Mouse (Mus musculus): ENCODE measurements around the gene Olfr922. TPM values are rescaled to one million over a fixed set of nuclear protein-coding genes. Genes with fewer than 3 reads are reported as not detected.

Olfr922 gene
- not detected in 2 replicates for polyA plus RNA-seq (2012; rRNA removed)

DNA sequence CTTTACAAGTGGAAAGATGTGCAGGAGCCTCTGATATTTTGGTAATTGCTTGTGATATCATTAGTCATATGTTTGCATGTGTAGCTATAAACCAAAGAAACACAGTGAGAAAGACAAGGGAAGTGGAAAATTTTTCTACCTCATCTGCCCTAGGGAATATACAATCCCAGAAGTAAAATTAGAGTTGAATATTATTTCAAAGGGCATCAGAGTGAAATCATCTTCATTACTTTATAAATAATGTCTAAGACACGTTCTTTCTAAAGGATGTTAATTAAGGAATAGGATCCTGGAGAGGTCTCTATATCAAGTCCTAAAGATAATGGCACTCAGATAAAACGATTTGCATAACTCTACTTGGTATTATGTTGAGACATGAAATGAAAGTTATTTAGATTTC, at the start of gene Olfr922:
TSS of gene Olfr922 (plus strand) at position 301 of the 400 bp plus-strand sequence.
- DNase-seq (ENCODE audit: low read depth, low spot score), result no peak
- 52% methylated on average over 2 of the region's 2 CpGs for WGBS

DNA sequence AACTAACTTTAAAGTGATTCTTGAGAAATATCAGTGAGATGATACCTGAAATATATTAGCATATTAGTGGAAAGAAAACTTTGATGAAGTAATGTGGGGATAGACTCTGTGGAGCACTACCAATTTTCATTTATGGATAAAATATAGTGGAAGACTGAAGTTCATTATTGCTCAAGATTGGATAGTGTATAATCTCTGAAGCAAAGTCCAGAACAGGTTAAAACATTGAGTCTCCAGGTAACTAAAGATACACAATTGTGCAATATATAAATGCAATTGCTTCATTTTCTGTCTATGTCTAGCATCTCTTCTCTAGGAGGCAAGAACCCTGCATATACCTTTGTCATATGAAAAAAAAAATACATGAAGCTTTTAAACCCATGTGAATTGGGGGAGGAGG, 41.6 kb upstream of the Olfr922 start, which contains the start of gene Olfr921:
TSS of gene Olfr921 (plus strand) at position 301 of the 400 bp plus-strand sequence.
- DNase-seq (ENCODE audit: low read depth, low spot score), result no peak

DNA sequence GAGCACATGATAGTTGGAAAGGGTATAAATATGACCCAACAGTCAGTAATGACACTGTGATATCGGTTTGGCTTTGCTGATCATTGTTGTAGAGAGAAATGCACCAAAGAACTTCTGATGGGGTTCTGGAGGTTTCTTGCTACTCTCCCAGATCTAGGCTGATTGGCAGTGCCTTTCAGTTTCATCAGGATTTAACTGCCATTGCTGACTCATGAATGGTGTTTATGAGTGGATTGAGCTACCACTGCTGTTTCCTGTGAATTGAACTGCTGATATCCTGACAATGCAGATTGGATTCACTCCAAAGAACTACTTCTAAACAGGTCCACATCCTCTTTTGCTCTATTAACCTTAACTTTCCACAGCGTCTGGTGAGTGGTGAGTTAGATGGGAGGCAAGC, 21.7 kb upstream of the Olfr922 start:
- DNase-seq (ENCODE audit: low read depth, low spot score), result no peak
- 75% methylated on average over 2 of the region's 2 CpGs for WGBS

DNA sequence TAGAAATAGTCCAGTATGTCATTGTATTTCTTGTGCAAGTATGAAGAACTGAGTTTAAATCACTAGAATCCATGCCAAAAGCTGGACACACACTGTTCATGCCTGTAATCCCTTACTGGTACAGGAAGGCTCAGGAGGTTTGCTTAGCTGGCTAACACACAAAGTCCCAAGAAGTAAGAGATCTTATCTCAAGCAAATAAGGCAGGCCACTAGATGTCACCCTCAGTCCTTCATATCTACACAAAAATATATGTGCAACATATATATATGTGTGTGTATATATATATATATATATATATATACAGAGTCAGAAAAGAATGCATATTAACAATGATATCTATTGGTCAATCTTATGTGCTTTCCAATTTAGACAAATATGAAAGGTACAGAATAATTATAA, 8.7 kb upstream of the Olfr922 start:
- no peak for DNase-seq (ENCODE audit: low read depth, low spot score)

DNA sequence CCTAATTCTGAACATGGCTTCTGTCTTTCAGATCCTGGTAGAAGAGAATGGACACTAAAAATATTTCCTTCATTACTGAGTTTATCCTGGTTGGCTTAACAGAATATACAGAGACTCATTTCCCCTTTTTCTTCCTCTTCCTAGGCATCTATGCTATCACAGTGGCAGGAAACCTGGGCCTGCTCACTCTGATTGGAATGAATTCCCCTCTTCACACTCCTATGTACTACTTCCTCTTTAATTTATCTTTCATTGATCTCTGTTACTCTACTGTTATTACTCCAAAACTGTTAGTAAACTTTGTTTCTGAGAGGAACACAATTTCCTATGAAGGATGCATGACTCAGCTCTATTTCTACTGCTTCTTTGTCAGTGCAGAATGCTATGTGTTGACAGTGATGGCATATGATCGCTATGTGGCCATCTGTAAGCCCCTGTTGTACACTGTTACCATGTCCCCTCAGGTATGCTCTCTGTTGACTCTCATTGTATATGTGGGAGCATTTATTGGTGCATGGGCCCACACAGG, 1.1 kb downstream of the Olfr922 start:
- no peak for DNase-seq (ENCODE audit: low read depth, low spot score)
- WGBS, result 71% methylated on average over 1 of the region's 1 CpGs

DNA sequence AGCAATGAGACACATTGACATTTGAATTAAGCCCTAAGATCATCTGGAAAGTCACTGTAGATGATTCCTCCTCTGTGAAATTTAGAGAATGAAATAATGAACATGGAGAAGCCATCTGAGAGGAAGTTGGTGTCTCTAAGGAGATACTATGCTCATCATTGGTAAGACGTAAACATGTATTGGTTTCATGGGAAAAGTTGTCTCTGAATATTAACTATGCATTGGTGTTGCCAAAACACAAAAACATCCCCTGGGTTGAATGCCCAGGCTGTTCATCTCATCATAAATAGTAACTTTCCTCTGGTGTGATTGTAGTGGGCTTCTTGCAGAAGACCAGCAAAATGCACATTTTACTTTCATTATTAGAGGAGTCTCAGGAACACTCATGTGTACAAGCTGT, 11.8 kb downstream of the Olfr922 start, which contains the start of gene Olfr923:
TSS of gene Olfr923 (plus strand) at position 301 of the 400 bp plus-strand sequence.
- 87% methylated on average over 1 of the region's 1 CpGs for WGBS
- DNase-seq (ENCODE audit: low read depth, low spot score), result no peak

DNA sequence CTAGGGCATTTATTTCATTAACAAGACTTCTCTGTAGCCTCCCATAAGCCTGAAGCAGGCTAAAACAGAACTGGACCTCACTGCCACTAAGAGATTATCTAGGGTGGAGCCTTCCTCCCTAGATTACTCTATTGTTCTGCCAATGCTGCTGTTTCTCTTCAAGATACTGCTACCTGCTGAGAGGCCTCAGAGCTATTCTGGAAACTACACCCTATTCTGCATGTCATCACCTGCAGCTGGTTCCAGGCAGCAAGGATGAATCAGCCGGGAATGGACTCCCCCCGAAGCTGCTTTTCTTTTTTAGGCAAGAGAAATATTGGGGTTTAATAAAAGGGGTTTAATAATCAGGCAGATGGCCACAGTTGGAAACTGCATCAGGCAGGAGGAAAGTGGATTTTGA, 18.6 kb downstream of the Olfr922 start:
- WGBS, result 77% methylated on average over 2 of the region's 2 CpGs
- DNase-seq (ENCODE audit: low read depth, low spot score), result no peak

DNA sequence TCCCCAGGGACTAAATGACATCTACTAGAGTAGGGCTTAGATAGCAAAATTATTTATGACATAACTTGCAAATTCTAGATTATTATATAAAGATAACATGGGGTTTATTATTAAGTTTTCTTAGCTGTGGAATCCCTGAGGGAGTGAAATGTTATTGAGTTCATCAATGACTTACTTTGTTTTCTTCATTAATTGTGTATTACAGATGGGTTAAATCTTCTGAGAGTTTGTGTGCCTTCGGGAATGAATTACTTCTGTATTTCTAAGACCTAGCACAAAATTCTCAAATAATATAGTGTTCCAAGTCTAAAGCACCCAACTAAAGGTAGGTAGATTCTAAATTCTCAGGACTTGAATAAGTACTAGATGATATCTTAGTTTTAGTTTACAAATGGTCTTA, 29.7 kb downstream of the Olfr922 start, which contains the start of gene Olfr924:
TSS of gene Olfr924 (plus strand) at position 301 of the 400 bp plus-strand sequence.
- WGBS, result 94% methylated on average over 1 of the region's 1 CpGs

DNA sequence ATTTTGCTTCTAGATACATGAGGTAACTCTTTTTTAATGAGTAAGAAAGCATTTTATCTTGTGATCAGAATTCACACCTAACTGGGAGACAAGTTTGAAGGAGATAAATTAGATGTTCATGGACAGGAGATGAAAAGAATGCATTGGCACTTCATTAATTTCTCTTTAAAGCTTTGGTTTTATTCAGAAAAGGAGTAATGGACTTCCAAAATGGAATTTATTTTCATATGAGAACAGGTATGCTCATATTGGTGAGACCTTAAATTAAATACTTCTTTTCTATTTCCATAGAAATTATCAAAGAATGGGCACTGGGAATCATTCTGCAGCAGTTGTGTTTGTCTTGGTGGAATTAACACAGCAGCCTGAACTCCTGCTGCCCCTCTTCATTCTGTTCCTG, 40.3 kb downstream of the Olfr922 start, which contains the start of gene Olfr26:
TSS of gene Olfr26 (plus strand) at position 301 of the 400 bp plus-strand sequence.
- DNase-seq (ENCODE audit: low read depth, low spot score), result no peak

More for the DNA sequence above, 29.7 kb downstream of the Olfr922 start, which contains the start of gene Olfr924:
- DNase-seq (ENCODE audit: low read depth, low spot score), result no peak

Other genes starting within 250 kb of the Olfr922 start
- gene Olfr912, start 234.4 kb upstream of the Olfr922 start, polyA plus RNA-seq (2012; rRNA removed), result not detected in 2 replicates
- gene Olfr913, start 221.9 kb upstream of the Olfr922 start, polyA plus RNA-seq (2012; rRNA removed), result not detected in 2 replicates
- gene Olfr914, start 209.5 kb upstream of the Olfr922 start, polyA plus RNA-seq (2012; rRNA removed), result not detected in 2 replicates
- gene Olfr916, start 154.7 kb upstream of the Olfr922 start, polyA plus RNA-seq (2012; rRNA removed), result not detected in 2 replicates
- not detected in 2 replicates for gene Olfr917, start 148.8 kb upstream of the Olfr922 start, polyA plus RNA-seq (2012; rRNA removed)
- gene Olfr918, start 140.0 kb upstream of the Olfr922 start, polyA plus RNA-seq (2012; rRNA removed), result not detected in 2 replicates
- gene Olfr919, start 110.9 kb upstream of the Olfr922 start, polyA plus RNA-seq (2012; rRNA removed), result not detected in 2 replicates
- 15.4 and 18.1 TPM in 2 replicates for gene Vwa5a, start 96.3 kb upstream of the Olfr922 start, polyA plus RNA-seq (2012; rRNA removed)
- gene Olfr920, start 62.3 kb upstream of the Olfr922 start, polyA plus RNA-seq (2012; rRNA removed), result 0.06 and 0.15 TPM in 2 replicates
- gene Olfr921, start 41.5 kb upstream of the Olfr922 start, polyA plus RNA-seq (2012; rRNA removed), result not detected in 2 replicates
- gene Olfr923, start 11.9 kb downstream of the Olfr922 start, polyA plus RNA-seq (2012; rRNA removed), result not detected in 2 replicates
- not detected in 2 replicates for gene Olfr924, start 29.8 kb downstream of the Olfr922 start, polyA plus RNA-seq (2012; rRNA removed)
- gene Olfr26, start 40.4 kb downstream of the Olfr922 start, polyA plus RNA-seq (2012; rRNA removed), result not detected in 2 replicates
- gene Olfr926, start 62.5 kb downstream of the Olfr922 start, polyA plus RNA-seq (2012; rRNA removed), result not detected in 2 replicates
- gene Olfr930, start 115.2 kb downstream of the Olfr922 start, polyA plus RNA-seq (2012; rRNA removed), result not detected in 2 replicates
- not detected in 2 replicates for gene Olfr933, start 157.7 kb downstream of the Olfr922 start, polyA plus RNA-seq (2012; rRNA removed)
- gene Olfr934, start 173.7 kb downstream of the Olfr922 start, polyA plus RNA-seq (2012; rRNA removed), result not detected in 2 replicates
- gene Olfr935, start 185.1 kb downstream of the Olfr922 start, polyA plus RNA-seq (2012; rRNA removed), result not detected in 2 replicates
- not detected in 2 replicates for gene Olfr146, start 208.8 kb downstream of the Olfr922 start, polyA plus RNA-seq (2012; rRNA removed)